Mouse (Mus musculus): ENCODE results near the gene Fam198a. TPM values are rescaled to one million over a fixed set of nuclear protein-coding genes. Genes with fewer than 3 reads are reported as not detected.

The Fam198a gene
- polyA plus RNA-seq (2012; rRNA removed) = 1.6 and 3.5 TPM in 2 replicates

GRCm38 (mm10) chr9:121950418-121951113 lies at the start of gene Fam198a:
TSS of gene Fam198a (plus strand) at chr9:121950988.

GRCm38 (mm10) chr9:121916102-121916501 lies 34.7 kb upstream of the Fam198a start, which contains the start of gene Cyp8b1:
TSS of gene Cyp8b1 (minus strand) at chr9:121916305.

GRCm38 (mm10) chr9:121997010-121997409 lies 46.2 kb downstream of the Fam198a start, which contains the start of gene Pomgnt2:
TSS of gene Pomgnt2 (minus strand) at chr9:121997110.

Other genes starting within 250 kb of the Fam198a start
- gene Sec22c, start 245.5 kb upstream of the Fam198a start, polyA plus RNA-seq (2012; rRNA removed) = 18.8 and 20.5 TPM in 2 replicates
- 84.5 and 92.1 TPM in 2 replicates for gene Ss18l2, start 240.7 kb upstream of the Fam198a start, polyA plus RNA-seq (2012; rRNA removed)
- gene Nktr, start 231.8 kb upstream of the Fam198a start, polyA plus RNA-seq (2012; rRNA removed) = 161 and 168 TPM in 2 replicates
- gene Zfp651, start 191.7 kb upstream of the Fam198a start, polyA plus RNA-seq (2012; rRNA removed) = 45.1 and 50.1 TPM in 2 replicates
- gene Klhl40, start 173.4 kb upstream of the Fam198a start, polyA plus RNA-seq (2012; rRNA removed) = 0.54 and 3.0 TPM in 2 replicates
- gene Hhatl, start 158.5 kb upstream of the Fam198a start, polyA plus RNA-seq (2012; rRNA removed) = 0.27 and 0.51 TPM in 2 replicates
- 2.3 and 3.3 TPM in 2 replicates for gene Ccdc13, start 111.5 kb upstream of the Fam198a start, polyA plus RNA-seq (2012; rRNA removed)
- gene Higd1a, start 92.6 kb upstream of the Fam198a start, polyA plus RNA-seq (2012; rRNA removed) = 68.5 and 72.5 TPM in 2 replicates
- 0.94 and 1.9 TPM in 2 replicates for gene Ackr2, start 52.6 kb upstream of the Fam198a start, polyA plus RNA-seq (2012; rRNA removed)
- not detected in 2 replicates for gene Cyp8b1, start 34.7 kb upstream of the Fam198a start, polyA plus RNA-seq (2012; rRNA removed)
- gene Pomgnt2, start 46.1 kb downstream of the Fam198a start, polyA plus RNA-seq (2012; rRNA removed) = 22.7 and 23.8 TPM in 2 replicates
- gene Snrk, start 166.3 kb downstream of the Fam198a start, polyA plus RNA-seq (2012; rRNA removed) = 62.1 and 65.8 TPM in 2 replicates

All from central nervous system, embryonic 14 days (tissue).